Mouse (Mus musculus) olfactory bulb, adult 2 months (tissue): ENCODE data around the gene Mri1. TPM values are rescaled to one million over a fixed set of nuclear protein-coding genes. Genes with fewer than 3 reads are reported as not detected.

Experiments
- H3K27ac ChIP-seq: fragments of 200-500 bp; 2 replicates; pipeline ENCODE4 v1.5.1; 2012; ENCODE audit warnings: low read depth, low read length; ENCODE audit not compliant: insufficient read depth
- H3K4me1 ChIP-seq: fragments of 200-500 bp; 2 replicates; pipeline ENCODE4 v1.6.1; 2012; ENCODE audit warnings: low read length; ENCODE audit not compliant: control insufficient read depth, insufficient read depth
- H3K4me3 ChIP-seq: fragments of 200-500 bp; 2 replicates; pipeline ENCODE4 v1.5.1; 2012; ENCODE audit warnings: mild to moderate bottlenecking, low read depth, low read length, moderate library complexity; ENCODE audit not compliant: insufficient read depth
- CTCF ChIP-seq: fragments of 200-500 bp; IDR thresholded peaks from 2 replicates; pipeline ENCODE4 v1.5.1; 2012; ENCODE audit warnings: low read depth, mild to moderate bottlenecking, low read length, moderate library complexity; ENCODE audit not compliant: insufficient read depth
- POLR2A ChIP-seq: fragments of 200-500 bp; IDR thresholded peaks from 2 replicates; pipeline ENCODE4 v1.6.1; 2012; ENCODE audit warnings: mild to moderate bottlenecking, low read depth, low read length, moderate library complexity; ENCODE audit not compliant: insufficient read depth
- WGBS: fragments of 180-500 bp; shearing (Covaris S2); methylation state at CpG from one replicate; pipeline ENCODE4 v1.1.7; 2018; 5-methylcytosine and 5-hydroxymethylcytosine counted together
- polyA plus RNA-seq: library from polyadenylated mRNA; stranded (reverse); fragments of >200 nt; gene quantifications from 2 replicates; pipeline ENCODE4 v1.2.4, GENCODE M21; 2012; ENCODE audit warnings: low replicate concordance; ENCODE audit not compliant: missing spikeins, insufficient read depth, insufficient read length

The Mri1 gene
- polyA plus RNA-seq, 1 experiment = not detected

DNA sequence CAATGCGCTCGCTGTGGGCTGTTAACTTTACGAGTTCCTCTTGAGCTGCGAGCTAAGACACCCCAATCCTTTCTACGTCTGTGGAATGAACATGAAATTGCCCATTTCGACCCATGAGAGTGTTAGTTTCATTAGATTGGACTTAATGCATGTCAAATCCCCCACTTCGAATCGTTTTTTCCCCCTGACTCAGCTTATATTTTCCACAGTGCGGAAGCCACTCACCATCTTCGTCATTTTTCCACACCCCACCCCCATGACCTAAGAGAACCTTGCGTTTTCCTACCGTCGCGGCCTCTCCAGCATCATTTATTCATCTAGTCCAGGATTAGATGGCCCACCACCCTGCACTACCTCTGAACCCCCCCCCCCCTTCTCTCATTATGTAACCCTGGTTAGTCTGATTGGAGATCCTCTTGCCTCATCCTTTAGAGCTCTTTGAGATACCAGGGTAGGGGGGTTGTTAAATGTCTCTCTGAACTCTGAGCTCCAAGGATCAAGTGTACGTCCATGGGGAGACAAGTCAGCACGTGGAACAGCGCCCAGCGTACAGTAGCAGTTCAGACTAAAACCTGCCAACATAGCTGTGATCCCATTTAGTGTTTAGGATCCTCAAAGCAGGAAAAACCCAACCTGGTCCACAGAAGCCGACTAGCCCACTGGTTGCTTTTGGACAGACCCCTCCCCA, 19.4 kb downstream of the Mri1 start:
- peak overlapping the region; percentile 62 for H3K4me3 ChIP-seq
- H3K27ac ChIP-seq = peak overlapping the region; percentile 42; the same call in 1 of the 2 replicates
- WGBS = 14% methylated on average over 19 of the region's 19 CpGs
- TF ChIP-seq POLR2A = no peak
- no peak for TF ChIP-seq CTCF
- H3K4me1 ChIP-seq = peaks cover 14% of the 10 kb centered on the region

GRCm38 (mm10) chr8:84236998-84237473, 20.1 kb downstream of the Mri1 start, which contains the start of gene Zswim4:
Gene Zswim4 (minus strand): TSS chr8:84237055.
- Histone ChIP-seq H3K27ac (peak within 1 kb of the TSS; percentile 42; the same call in 1 of the 2 replicates), H3K4me3 (peak within 1 kb of the TSS; percentile 73), H3K4me1 (peaks cover 14% of the 10 kb centered on the region)
- WGBS = under 1% methylated on average over 35 of the region's 35 CpGs
- peak; percentile 43; the same call in 1 of the 2 replicates for TF ChIP-seq POLR2A
- TF ChIP-seq CTCF = no peak

DNA sequence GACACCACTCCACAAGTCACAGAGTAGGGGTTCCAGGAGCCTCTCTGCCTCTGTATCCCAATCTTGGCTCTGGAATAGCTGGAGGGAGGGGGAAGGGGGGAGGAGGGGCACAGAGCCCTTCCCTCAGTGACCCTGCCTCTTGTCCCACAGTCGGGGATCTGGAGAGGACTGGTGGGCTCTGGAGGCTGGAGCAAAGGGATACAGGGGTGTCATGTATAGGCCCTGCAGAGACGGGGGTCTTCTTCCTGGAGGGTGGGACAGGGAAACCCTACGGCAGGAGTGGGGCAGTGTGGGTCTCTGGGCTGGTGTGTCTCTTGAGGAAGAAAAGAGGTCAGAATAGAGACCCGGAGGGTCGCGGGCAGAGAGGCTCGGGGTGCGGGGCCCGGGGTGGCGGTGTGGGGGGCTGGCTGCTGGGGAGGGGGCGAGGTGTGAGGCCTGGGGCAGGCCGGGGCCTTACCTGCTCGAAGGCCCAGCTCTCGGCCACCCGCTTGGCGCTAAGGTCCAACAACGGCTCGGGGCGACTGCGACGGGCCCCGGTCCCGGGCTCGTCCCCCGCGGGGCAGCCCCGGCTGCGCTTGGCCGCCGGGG, 20.6 kb downstream of the Mri1 start:
- Histone ChIP-seq H3K4me1 (peaks cover 14% of the 10 kb centered on the region), H3K4me3 (peak overlapping the region; percentile 73), H3K27ac (no peak overlapping the region)
- 0% methylated on average over 22 of the region's 30 CpGs for WGBS
- TF ChIP-seq CTCF = no peak
- no peak for TF ChIP-seq POLR2A

GRCm38 (mm10) chr8:84235746-84236409, 21.2 kb downstream of the Mri1 start:
- 10% methylated on average over 10 of the region's 10 CpGs for WGBS
- peak overlapping the region; percentile 73 for H3K4me3 ChIP-seq
- TF ChIP-seq POLR2A (no peak), CTCF (no peak)
- H3K27ac ChIP-seq = no peak overlapping the region
- H3K4me1 ChIP-seq = peaks cover 14% of the 10 kb centered on the region

DNA sequence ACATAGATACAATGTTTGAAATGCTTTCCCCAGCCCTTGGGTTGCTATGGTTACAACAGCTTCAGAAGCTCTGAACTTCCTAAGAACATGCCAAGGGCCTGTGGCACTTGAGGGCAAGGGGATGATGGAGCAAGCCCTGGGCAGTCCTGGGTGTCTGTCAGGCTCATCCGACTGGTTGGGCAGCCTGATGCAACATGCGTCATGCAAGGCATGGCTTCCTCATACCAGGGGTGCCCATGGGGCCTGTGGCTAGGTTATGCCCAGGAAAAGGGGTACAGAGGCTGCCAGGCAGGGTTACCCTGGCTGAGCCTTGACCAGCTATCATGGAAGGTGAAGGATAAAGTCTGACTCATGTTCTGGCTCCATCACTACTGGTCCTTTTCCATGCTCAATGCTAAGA, 24.1 kb downstream of the Mri1 start:
- Histone ChIP-seq H3K4me1 (peaks cover 14% of the 10 kb centered on the region), H3K4me3 (no peak overlapping the region), H3K27ac (no peak overlapping the region)
- TF ChIP-seq CTCF (no peak), POLR2A (no peak)
- WGBS = 95% methylated on average over 2 of the region's 2 CpGs

- 80% methylated on average over 17 of the region's 17 CpGs for WGBS
- H3K4me1 ChIP-seq = peaks cover 9% of the 10 kb centered on the region
- no peak overlapping the region for H3K4me3 ChIP-seq
- TF ChIP-seq CTCF (no peak), POLR2A (no peak)
- H3K27ac ChIP-seq = no peak overlapping the region
These were observed 26.4 kb downstream of the Mri1 start for GRCm38 (mm10) chr8:84230735-84231134.

DNA sequence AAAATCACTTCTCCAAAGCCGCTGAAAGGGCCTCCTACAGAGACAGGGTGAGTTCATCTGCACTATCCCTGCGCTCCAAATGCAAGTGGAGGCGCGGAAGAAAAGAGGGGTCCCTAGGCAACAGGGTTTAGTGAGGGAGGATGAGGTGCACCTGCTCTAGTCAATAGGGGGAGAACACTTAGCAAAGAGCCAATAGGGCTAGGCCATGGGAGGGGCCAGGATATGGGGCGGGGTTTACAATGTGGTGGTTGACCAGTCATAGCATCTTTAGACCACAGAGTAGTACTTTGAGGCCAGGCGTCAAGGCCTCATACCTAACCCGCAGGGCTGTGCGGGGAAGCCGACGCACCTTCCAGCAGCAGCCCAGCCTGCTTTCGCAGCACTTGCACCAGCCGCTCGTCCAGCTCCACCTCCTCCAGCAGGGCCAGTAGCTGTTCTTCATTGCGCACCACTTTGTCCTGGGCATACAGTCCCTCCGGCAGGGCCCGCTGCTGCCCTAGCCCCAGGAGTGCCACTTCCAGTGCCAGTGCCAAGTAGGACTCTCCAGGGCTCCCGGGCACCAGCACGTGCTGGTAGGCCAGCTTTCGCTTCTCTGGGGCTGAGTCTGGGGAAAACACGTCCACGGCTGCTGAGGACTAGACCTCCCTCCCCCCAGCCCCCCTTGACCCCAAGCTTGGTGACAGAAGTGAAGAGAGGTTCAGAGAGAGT, 33.6 kb downstream of the Mri1 start:
- no peak overlapping the region for H3K4me3 ChIP-seq
- no peaks in the 10 kb centered on the region for H3K4me1 ChIP-seq
- no peak overlapping the region for H3K27ac ChIP-seq
- 86% methylated on average over 21 of the region's 21 CpGs for WGBS
- TF ChIP-seq POLR2A = no peak
- TF ChIP-seq CTCF = no peak

GRCm38 (mm10) chr8:84222566-84223165, 34.5 kb downstream of the Mri1 start:
- 94% methylated on average over 9 of the region's 9 CpGs for WGBS
- Histone ChIP-seq H3K4me1 (no peaks in the 10 kb centered on the region), H3K27ac (no peak overlapping the region), H3K4me3 (no peak overlapping the region)
- TF ChIP-seq POLR2A (no peak), CTCF (no peak)
